Mouse (Mus musculus) heart, postnatal 4 days (tissue): ENCODE measurements around the gene Tfpi2. TPM values are rescaled to one million over a fixed set of nuclear protein-coding genes. Genes with fewer than 3 reads are reported as not detected.

ENCODE experiments used
- total RNA-seq, 2 experiments: library from RNA; stranded (reverse); gene quantifications; 2 replicates each; pipeline ENCODE4 v1.2.3; 2021

Tfpi2 gene
- total RNA-seq, 2 experiments from 2014 or later: 2.1 to 2.5 TPM

Other genes with a start within 250 kb of the Tfpi2 start
- not detected for gene Calcr, start 224.2 kb downstream of the Tfpi2 start, total RNA-seq
- gene Gngt1, start 4.9 kb upstream of the Tfpi2 start, total RNA-seq: not detected
- gene Gng11, start 15.0 kb upstream of the Tfpi2 start, total RNA-seq: 100 to 1,000 TPM; 115 to 118 TPM
- gene Bet1, start 98.1 kb upstream of the Tfpi2 start, total RNA-seq: 10 to 100 TPM; 19.8 to 22.2 TPM